ENCODE assay signal across 8 mouse cellular contexts in genomic region chr12:54710494-54710879, GRCm38 (mm10). TPM values are rescaled to one million over a fixed set of nuclear protein-coding genes. Genes with fewer than 3 reads are reported as not detected.
DNase-seq lines count a peak whose midpoint lies in the region; ATAC-seq lines count a peak whose summit lies in the region.
"Not testable (repeated sequence)": the region's sequence is repeated elsewhere in the genome, so short reads cannot be mapped to it uniquely, and the experiment has no call there.

No protein-coding gene starts in this region.

- intact Hi-C loops in left cerebral cortex, postnatal 4 days (cut with DNase I), result not testable (repeated sequence)

- not testable (repeated sequence) for H3K27me3 ChIP-seq in heart, embryonic 13.5 days (replicated peaks)

- H3K36me3 ChIP-seq in heart, embryonic 13.5 days, result not testable (repeated sequence)

- H3K27ac ChIP-seq in heart, embryonic 13.5 days (replicated peaks), result peak overlapping the region; percentile 62; the same call in 1 of the 2 replicates

- peak; percentile 52 for DNase-seq in adrenal gland, adult 2 months
- DNase-seq in kidney, adult 18-20 months, result peak; percentile 28
- DNase-seq in left cerebral cortex, postnatal 4 days, result peak; percentile 43
- DNase-seq in lung, postnatal 36 days, result peak; percentile 32
- peak; percentile 47 for DNase-seq in thymus, postnatal 25 days

- not testable (repeated sequence) for H3K4me1 ChIP-seq in heart, embryonic 13.5 days

- H3K9me3 ChIP-seq in heart, embryonic 13.5 days, result not testable (repeated sequence)

- not testable (repeated sequence) for H3K4me2 ChIP-seq in heart, embryonic 13.5 days

- not testable (repeated sequence) for H3K4me3 ChIP-seq in heart, embryonic 13.5 days

- 0% methylated on average over 4 of the region's 8 CpGs for WGBS in heart, embryonic 13.5 days

- peak; percentile 65 for ATAC-seq in erythroblast, adult 5-6 weeks (replicated peaks; ENCODE audit: low FRiP score, poor library complexity, severe bottlenecking)
- ATAC-seq in heart, embryonic 13.5 days (ENCODE audit: extremely low read depth, insufficient number of reproducible peaks, low FRiP score, low TSS enrichment), result peak; percentile 57
- ATAC-seq in neutrophil, adult 5-6 weeks (ENCODE audit: extremely low read depth, insufficient number of reproducible peaks, low FRiP score, poor library complexity, severe bottlenecking), result peak; percentile 55

- H3K9ac ChIP-seq in heart, embryonic 13.5 days, result not testable (repeated sequence)

RNA-seq across cellular contexts. Expression of gene Eapp, which starts 14.8 kb away (rescaled TPM):
- total RNA-seq in adrenal gland, adult 2 months (2021), result 10 to 100 TPM; 38.5 to 43.3 TPM
- 12.4 and 18.7 TPM in 2 replicates for polyA plus RNA-seq in adrenal gland, adult 2 months (2012; rRNA removed)
- total RNA-seq in erythroblast, adult 5-6 weeks (2015; ENCODE audit: low replicate concordance), result 13.6 and 16.1 TPM in 2 replicates
- total RNA-seq in erythroblast, adult 5-6 weeks (2017; ENCODE audit: low replicate concordance), result 34.8 and 40.4 TPM in 2 replicates
- 45.5 and 49.4 TPM in 2 replicates for polyA plus RNA-seq in heart, embryonic 13.5 days (2015; fragmentation: Nextera tagmentation; extraction: Ambion mirVana)
- total RNA-seq in left cerebral cortex, postnatal 4 days (2021), result 10 to 100 TPM; 47.3 to 55.0 TPM
- total RNA-seq in neutrophil, adult 5-6 weeks (2017), result 72.9 and 117 TPM in 2 replicates

RNA-seq across cellular contexts. Expression of gene Sptssa, which starts 54.1 kb away (rescaled TPM):
- 10 to 100 TPM; 54.6 to 90.1 TPM for total RNA-seq in adrenal gland, adult 2 months (2021)
- 119 and 138 TPM in 2 replicates for polyA plus RNA-seq in adrenal gland, adult 2 months (2012; rRNA removed)
- total RNA-seq in erythroblast, adult 5-6 weeks (2015; ENCODE audit: low replicate concordance), result 42.0 and 44.8 TPM in 2 replicates
- total RNA-seq in erythroblast, adult 5-6 weeks (2017; ENCODE audit: low replicate concordance), result 23.0 and 27.3 TPM in 2 replicates
- polyA plus RNA-seq in heart, embryonic 13.5 days (2015; fragmentation: Nextera tagmentation; extraction: Ambion mirVana), result 125 and 133 TPM in 2 replicates
- 10 to 100 TPM; 63.3 to 68.5 TPM for total RNA-seq in left cerebral cortex, postnatal 4 days (2021)
- 39.2 and 47.3 TPM in 2 replicates for total RNA-seq in neutrophil, adult 5-6 weeks (2017)
